Mouse (Mus musculus): ENCODE data around the gene Dppa2. TPM values are rescaled to one million over a fixed set of nuclear protein-coding genes. Genes with fewer than 3 reads are reported as not detected.
"Not testable (repeated sequence)": the region's sequence is repeated elsewhere in the genome, so short reads cannot be mapped to it uniquely, and the experiment has no call there.

Gene Dppa2
- polyA plus RNA-seq, 1 experiment from 2014 or later = 0.15 TPM

DNA sequence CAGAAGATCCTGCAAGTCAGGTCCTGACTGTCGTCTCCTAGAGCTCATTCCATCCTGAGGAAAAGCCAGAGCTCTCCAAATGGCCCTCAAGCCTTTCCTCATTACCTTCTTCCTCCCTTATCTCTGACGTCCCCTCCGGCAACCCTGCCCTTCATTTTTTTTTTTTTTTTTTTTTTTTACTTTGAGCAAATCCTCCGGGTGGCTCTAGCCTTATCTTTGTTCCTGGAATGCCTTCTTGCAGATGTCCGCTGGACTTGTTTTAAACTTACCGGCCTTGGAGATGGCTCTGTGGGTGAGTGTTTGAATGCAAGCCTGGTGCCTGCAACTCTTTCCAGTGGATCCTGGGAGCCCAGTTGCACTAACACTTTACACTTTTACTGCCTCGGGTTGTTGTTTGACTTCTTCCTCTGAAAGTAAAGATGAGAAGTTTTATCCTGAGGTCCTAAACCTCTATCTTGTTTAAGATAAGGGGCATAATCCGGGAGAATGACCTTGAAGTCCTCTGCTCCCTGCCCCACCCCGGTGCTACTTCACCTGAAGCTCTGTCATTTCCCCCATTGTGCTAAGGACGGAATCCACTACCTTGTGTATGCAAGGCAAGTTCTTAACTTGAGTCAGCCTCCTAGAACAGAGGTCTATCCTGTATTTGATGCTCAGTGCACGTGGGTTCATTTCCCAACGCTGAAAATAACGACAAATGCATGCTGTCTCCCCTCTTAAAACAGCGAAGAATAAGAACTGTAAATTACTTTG, 6.1 kb upstream of the Dppa2 start:
- no peak for ATAC-seq (ENCODE audit: low read depth)
- WGBS = 41% methylated on average over 14 of the region's 14 CpGs

DNA sequence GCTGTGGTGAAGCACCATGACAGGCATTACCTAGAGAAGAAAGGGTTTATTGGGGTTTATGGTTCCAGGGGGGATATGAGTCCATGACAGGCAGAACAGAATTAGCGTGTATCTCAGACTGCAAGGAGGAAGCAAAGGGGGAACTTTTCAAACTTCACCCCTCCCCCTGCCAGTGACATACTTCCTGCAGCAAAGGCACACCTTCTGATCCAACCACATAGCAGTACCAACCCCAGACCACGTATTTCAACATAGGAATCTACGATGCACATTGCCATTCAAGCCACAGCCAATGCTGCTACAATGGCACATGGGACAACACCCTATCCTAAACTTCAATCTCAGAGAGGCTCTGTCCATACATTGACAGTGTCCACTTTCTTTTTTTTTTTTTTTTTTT, 3.8 kb upstream of the Dppa2 start:
- Histone ChIP-seq H3K4me3 (ENCODE audit: low read length) (no peak overlapping the region), H3K9me3 (ENCODE audit: control insufficient read depth, low read length) (no peaks in the 10 kb centered on the region), H3K4me1 (replicated peaks; ENCODE audit: control insufficient read depth, insufficient read depth, low read length) (no peaks in the 10 kb centered on the region), H3K27me3 (ENCODE audit: control insufficient read depth, insufficient read depth, low read depth, low read length) (no peaks in the 10 kb centered on the region), H3K36me3 (ENCODE audit: control insufficient read depth, insufficient read depth, low read length) (no peaks in the 10 kb centered on the region), H3K9ac (ENCODE audit: low read length) (no peak overlapping the region), H3K27ac (ENCODE audit: low read length) (no peak overlapping the region), H3K4me2 (ENCODE audit: low read depth, low read length) (no peak overlapping the region)
- WGBS = 76% methylated on average over 3 of the region's 3 CpGs
- no peak for ATAC-seq (ENCODE audit: low read depth)

More for the DNA sequence above, 6.1 kb upstream of the Dppa2 start:
- Histone ChIP-seq H3K36me3 (ENCODE audit: control insufficient read depth, insufficient read depth, low read length) (no peaks in the 10 kb centered on the region), H3K27ac (ENCODE audit: low read length) (no peak overlapping the region), H3K4me3 (ENCODE audit: low read length) (no peak overlapping the region), H3K9ac (ENCODE audit: low read length) (no peak overlapping the region), H3K4me2 (ENCODE audit: low read depth, low read length) (no peak overlapping the region), H3K9me3 (ENCODE audit: control insufficient read depth, low read length) (no peaks in the 10 kb centered on the region), H3K4me1 (replicated peaks; ENCODE audit: control insufficient read depth, insufficient read depth, low read length) (no peaks in the 10 kb centered on the region), H3K27me3 (ENCODE audit: control insufficient read depth, insufficient read depth, low read depth, low read length) (no peaks in the 10 kb centered on the region)

DNA sequence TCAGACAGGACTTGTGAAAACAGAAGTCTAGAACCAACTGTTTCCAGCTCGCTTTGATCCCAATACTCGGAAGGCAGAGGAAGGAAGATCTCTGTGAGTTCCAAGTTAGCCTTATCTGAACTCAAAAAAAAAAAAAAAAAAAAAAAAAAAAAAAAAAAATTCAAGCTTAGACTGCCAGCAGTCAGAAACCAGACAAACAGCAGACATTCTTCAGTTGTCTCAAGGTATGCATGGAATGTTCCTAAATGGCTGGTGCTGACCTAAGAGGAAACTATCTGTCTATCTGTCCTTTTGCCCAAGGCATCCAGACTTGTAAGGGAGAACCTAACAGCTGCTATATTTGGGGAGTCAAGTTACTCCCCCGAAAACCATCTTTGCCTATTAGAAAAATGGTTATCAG, 275 bp downstream of the Dppa2 start:
- Histone ChIP-seq H3K4me2 (ENCODE audit: low read depth, low read length) (no peak overlapping the region), H3K9me3 (ENCODE audit: control insufficient read depth, low read length) (no peaks in the 10 kb centered on the region), H3K36me3 (ENCODE audit: control insufficient read depth, insufficient read depth, low read length) (no peaks in the 10 kb centered on the region), H3K4me1 (replicated peaks; ENCODE audit: control insufficient read depth, insufficient read depth, low read length) (no peaks in the 10 kb centered on the region), H3K4me3 (ENCODE audit: low read length) (no peak overlapping the region), H3K27ac (ENCODE audit: low read length) (no peak overlapping the region), H3K9ac (ENCODE audit: low read length) (no peak overlapping the region), H3K27me3 (ENCODE audit: control insufficient read depth, insufficient read depth, low read depth, low read length) (no peaks in the 10 kb centered on the region)
- WGBS = 58% methylated on average over 3 of the region's 3 CpGs
- no peak for ATAC-seq (ENCODE audit: low read depth)

DNA sequence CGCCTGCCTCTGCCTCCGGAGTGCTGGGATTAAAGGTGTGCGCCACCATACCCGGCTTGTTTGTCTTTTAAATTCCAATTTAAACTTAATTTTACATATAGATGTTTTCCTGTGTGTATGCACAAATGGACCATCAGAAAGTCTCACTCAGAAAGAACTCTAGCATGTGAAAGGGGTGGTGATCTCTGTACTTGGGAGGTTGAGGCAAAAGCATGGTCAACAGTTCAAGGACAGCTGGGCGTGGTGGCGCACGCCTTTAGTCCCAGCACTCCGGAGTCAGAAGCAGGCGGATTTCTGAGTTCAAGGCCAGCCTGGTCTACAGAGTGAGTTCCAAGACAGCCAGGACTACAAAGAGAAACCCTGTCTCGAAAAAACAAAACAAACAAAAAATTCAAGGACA, 5.2 kb downstream of the Dppa2 start:
- WGBS = 91% methylated on average over 10 of the region's 10 CpGs
- H3K36me3 ChIP-seq (ENCODE audit: control insufficient read depth, insufficient read depth, low read length); H3K4me1 ChIP-seq (replicated peaks; ENCODE audit: control insufficient read depth, insufficient read depth, low read length); ATAC-seq (ENCODE audit: low read depth); H3K9ac ChIP-seq (ENCODE audit: low read length); H3K27me3 ChIP-seq (ENCODE audit: control insufficient read depth, insufficient read depth, low read depth, low read length); H3K4me3 ChIP-seq (ENCODE audit: low read length); H3K4me2 ChIP-seq (ENCODE audit: low read depth, low read length); H3K9me3 ChIP-seq (ENCODE audit: control insufficient read depth, low read length); H3K27ac ChIP-seq (ENCODE audit: low read length): not testable (repeated sequence)

DNA sequence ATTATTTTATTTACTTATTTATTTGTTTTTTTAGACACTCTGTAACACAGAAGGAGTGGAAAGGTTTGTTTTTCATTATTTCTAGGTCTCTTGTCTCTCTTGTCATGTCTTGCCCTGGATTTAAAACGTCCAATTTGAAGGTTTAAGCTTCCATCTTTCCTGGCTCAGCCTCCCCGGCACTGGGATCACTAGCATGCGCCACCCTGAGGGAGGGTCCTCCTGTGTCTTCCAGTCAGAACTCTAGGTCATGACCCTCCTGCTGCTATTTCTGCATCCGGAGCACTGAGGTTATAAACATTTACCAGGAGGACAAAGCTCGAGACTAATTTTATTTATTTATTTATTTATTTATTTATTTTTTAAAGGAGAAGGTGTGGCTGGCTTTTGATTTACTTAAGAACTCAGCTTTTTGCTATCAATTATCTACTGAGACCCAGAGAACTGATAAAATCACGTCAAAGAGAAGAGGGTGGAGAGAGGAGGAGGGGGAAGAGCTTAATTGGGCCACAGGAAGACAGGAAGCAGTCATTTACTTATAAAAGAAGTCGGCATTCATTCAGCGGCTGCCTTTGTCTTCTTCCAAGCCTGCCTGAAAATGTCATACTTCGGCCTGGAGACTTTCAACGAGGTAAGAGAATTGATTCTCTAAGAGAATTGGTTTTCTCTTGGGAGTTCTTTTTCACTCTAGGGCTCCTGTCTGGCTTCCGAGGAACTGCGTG, 6.4 kb downstream of the Dppa2 start:
- Histone ChIP-seq H3K9me3 (ENCODE audit: control insufficient read depth, low read length) (no peaks in the 10 kb centered on the region), H3K4me2 (ENCODE audit: low read depth, low read length) (no peak overlapping the region), H3K27ac (ENCODE audit: low read length) (no peak overlapping the region), H3K36me3 (ENCODE audit: control insufficient read depth, insufficient read depth, low read length) (no peaks in the 10 kb centered on the region), H3K9ac (ENCODE audit: low read length) (no peak overlapping the region), H3K4me1 (replicated peaks; ENCODE audit: control insufficient read depth, insufficient read depth, low read length) (no peaks in the 10 kb centered on the region), H3K27me3 (ENCODE audit: control insufficient read depth, insufficient read depth, low read depth, low read length) (no peaks in the 10 kb centered on the region), H3K4me3 (ENCODE audit: low read length) (no peak overlapping the region)
- no peak for ATAC-seq (ENCODE audit: low read depth)
- WGBS = 75% methylated on average over 12 of the region's 12 CpGs

DNA sequence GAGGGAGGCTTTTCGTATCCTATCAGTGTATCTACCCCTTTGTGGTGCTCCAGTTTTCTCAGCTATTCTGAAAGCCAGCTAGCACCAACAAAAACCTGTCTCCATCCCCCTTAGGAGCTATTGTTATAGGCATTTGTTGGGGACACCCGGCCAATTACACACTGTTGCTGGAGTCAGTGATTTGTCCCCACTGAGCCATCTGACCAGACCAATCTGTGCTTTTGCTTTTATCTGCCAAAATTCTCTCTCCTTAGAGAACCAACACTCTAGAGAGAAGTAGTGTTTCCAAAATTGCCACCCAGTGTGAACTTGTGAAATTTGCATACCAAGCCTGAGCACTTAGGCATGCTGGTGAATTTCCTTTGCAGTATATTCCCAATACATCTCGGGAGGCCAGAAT, 11.6 kb downstream of the Dppa2 start:
- no peak for ATAC-seq (ENCODE audit: low read depth)
- Histone ChIP-seq H3K27ac (ENCODE audit: low read length) (no peak overlapping the region), H3K27me3 (ENCODE audit: control insufficient read depth, insufficient read depth, low read depth, low read length) (no peaks in the 10 kb centered on the region), H3K9ac (ENCODE audit: low read length) (no peak overlapping the region), H3K4me2 (ENCODE audit: low read depth, low read length) (no peak overlapping the region), H3K4me1 (replicated peaks; ENCODE audit: control insufficient read depth, insufficient read depth, low read length) (no peaks in the 10 kb centered on the region), H3K9me3 (ENCODE audit: control insufficient read depth, low read length) (no peaks in the 10 kb centered on the region), H3K36me3 (ENCODE audit: control insufficient read depth, insufficient read depth, low read length) (no peaks in the 10 kb centered on the region), H3K4me3 (ENCODE audit: low read length) (no peak overlapping the region)
- WGBS = 86% methylated on average over 3 of the region's 3 CpGs

DNA sequence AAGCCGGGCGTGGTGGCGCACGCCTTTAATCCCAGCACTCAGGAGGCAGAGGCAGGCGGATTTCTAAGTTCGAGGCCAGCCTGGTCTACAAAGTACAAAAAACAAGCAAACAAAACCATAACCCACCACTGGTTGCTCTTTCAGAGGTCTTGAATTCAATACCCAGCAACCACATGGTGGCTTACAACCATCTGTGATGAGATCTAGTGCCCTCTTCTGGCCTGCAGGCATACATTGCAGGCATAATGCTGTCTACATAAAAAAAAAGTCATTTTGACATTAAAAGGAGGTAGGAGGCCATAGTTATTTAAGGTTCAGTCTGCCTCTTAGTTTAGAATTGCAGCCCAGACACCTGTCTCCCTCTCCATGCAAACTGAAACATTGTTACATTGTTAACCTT, 17.1 kb downstream of the Dppa2 start:
- no peak for ATAC-seq (ENCODE audit: low read depth)
- WGBS = 96% methylated on average over 6 of the region's 6 CpGs

DNA sequence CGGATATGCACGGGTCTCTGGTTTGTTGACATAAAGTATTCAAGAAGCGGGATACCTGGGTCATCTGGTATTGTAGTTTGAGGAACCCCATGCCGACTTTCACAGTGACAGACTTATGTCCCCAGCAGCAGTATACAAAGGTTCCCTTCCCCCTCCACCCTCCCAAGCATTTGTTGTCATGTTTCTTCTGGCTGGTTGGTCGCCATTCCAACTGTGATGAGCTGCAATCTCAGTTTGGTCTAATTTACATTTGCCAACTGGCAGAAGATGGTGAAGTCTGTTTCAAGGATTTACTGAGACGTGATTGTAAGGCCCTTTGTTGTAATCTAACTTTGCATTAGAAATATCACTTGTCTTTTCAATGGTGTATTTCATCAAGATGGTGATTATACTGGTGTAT, 19.4 kb downstream of the Dppa2 start:
- 63% methylated on average over 6 of the region's 6 CpGs for WGBS
- H3K27ac ChIP-seq (ENCODE audit: low read length) = no peak overlapping the region
- H3K36me3 ChIP-seq (ENCODE audit: control insufficient read depth, insufficient read depth, low read length) = no peaks in the 10 kb centered on the region
- no peaks in the 10 kb centered on the region for H3K27me3 ChIP-seq (ENCODE audit: control insufficient read depth, insufficient read depth, low read depth, low read length)
- no peaks in the 10 kb centered on the region for H3K4me1 ChIP-seq (replicated peaks; ENCODE audit: control insufficient read depth, insufficient read depth, low read length)
- H3K9me3 ChIP-seq (ENCODE audit: control insufficient read depth, low read length) = no peaks in the 10 kb centered on the region
- no peak for ATAC-seq (ENCODE audit: low read depth)
- H3K4me3 ChIP-seq (ENCODE audit: low read length) = no peak overlapping the region
- no peak overlapping the region for H3K9ac ChIP-seq (ENCODE audit: low read length)
- H3K4me2 ChIP-seq (ENCODE audit: low read depth, low read length) = no peak overlapping the region

More for the DNA sequence above, 17.1 kb downstream of the Dppa2 start:
- Histone ChIP-seq H3K4me1 (replicated peaks; ENCODE audit: control insufficient read depth, insufficient read depth, low read length) (no peaks in the 10 kb centered on the region), H3K9ac (ENCODE audit: low read length) (no peak overlapping the region), H3K27me3 (ENCODE audit: control insufficient read depth, insufficient read depth, low read depth, low read length) (no peaks in the 10 kb centered on the region), H3K36me3 (ENCODE audit: control insufficient read depth, insufficient read depth, low read length) (no peaks in the 10 kb centered on the region), H3K9me3 (ENCODE audit: control insufficient read depth, low read length) (no peaks in the 10 kb centered on the region), H3K27ac (ENCODE audit: low read length) (no peak overlapping the region), H3K4me3 (ENCODE audit: low read length) (no peak overlapping the region), H3K4me2 (ENCODE audit: low read depth, low read length) (no peak overlapping the region)

DNA sequence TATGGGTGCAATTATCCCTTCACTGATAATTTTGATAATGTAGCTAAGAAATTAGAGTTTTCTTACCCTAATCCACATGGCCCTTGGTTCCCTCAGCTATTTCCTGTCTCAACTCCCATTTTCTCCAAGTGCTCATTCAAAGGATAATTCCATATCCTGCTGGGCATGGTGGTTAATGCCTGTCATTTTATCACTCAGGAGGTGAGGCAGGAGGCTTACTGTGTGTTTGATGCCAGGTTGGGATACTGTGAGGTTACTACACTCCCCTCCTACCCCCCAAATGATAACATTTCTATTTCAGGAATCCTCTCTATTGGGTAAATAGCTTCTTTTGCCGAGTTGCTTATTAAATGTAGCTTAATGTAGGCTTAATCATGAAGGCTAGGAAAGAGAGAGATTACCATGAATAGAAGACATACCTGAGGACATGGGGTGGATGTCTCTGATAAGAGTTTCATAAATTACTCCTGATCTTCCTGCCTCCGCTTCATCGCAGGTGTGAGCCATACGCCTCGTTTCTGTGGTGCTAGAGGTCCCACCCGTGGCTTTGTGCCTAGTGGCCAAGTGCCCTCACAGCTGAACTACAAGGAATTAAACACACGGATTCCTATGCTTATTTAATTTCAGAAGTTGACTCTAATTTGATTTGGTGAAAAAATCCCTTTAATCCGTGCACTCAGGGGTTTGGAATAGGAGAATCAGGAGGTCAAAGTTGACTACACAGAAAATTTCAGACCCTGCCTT, 20.1 kb downstream of the Dppa2 start:
- Histone ChIP-seq H3K4me3 (ENCODE audit: low read length) (no peak overlapping the region), H3K4me1 (replicated peaks; ENCODE audit: control insufficient read depth, insufficient read depth, low read length) (no peaks in the 10 kb centered on the region), H3K27me3 (ENCODE audit: control insufficient read depth, insufficient read depth, low read depth, low read length) (no peaks in the 10 kb centered on the region), H3K4me2 (ENCODE audit: low read depth, low read length) (no peak overlapping the region), H3K9ac (ENCODE audit: low read length) (no peak overlapping the region), H3K36me3 (ENCODE audit: control insufficient read depth, insufficient read depth, low read length) (no peaks in the 10 kb centered on the region), H3K9me3 (ENCODE audit: control insufficient read depth, low read length) (no peaks in the 10 kb centered on the region), H3K27ac (ENCODE audit: low read length) (no peak overlapping the region)
- ATAC-seq (ENCODE audit: low read depth) = no peak
- 78% methylated on average over 8 of the region's 8 CpGs for WGBS

Data from lung, embryonic 16.5 days (tissue).